Mouse (Mus musculus): ENCODE measurements around the gene Fgd6. TPM values are rescaled to one million over a fixed set of nuclear protein-coding genes. Genes with fewer than 3 reads are reported as not detected.

The Fgd6 gene
- polyA plus RNA-seq, 1 experiment, result 3.7 TPM

- 59% methylated on average over 4 of the region's 4 CpGs for WGBS
- Histone ChIP-seq H3K4me3 (ENCODE audit: low read depth, low read length) (no peak overlapping the region), H3K27ac (ENCODE audit: insufficient read depth, low read depth, low read length) (no peak overlapping the region), H3K27me3 (ENCODE audit: control insufficient read depth, insufficient read depth, low read length) (no peaks in the 10 kb centered on the region), H3K4me1 (ENCODE audit: control insufficient read depth, insufficient read depth, insufficient read length, low read length) (0 out of 2 replicates have a peak, but pooled peaks cover 2% of the 10 kb centered on the region), H3K36me3 (ENCODE audit: control insufficient read depth, insufficient read depth, low read length) (peaks cover 26% of the 10 kb centered on the region)
- no peak for TF ChIP-seq POLR2A (IDR thresholded peaks at IDR 0.05; ENCODE audit: low read depth, low read length)
- no peak for TF ChIP-seq CTCF (IDR thresholded peaks at IDR 0.05; ENCODE audit: extremely low read depth, insufficient read length, insufficient replicate concordance, low read depth, low read length)
Observed at GRCm38 (mm10) chr10:94183199-94183598, 147.4 kb downstream of the Fgd6 start.

Other genes with a start within 250 kb of the Fgd6 start
- gene Usp44, start 204.4 kb upstream of the Fgd6 start, polyA plus RNA-seq (2012; rRNA removed), result 0.16 TPM in 1 of 2 replicates, not detected in the other
- 4.9 and 9.5 TPM in 2 replicates for gene Metap2, start 138.9 kb upstream of the Fgd6 start, polyA plus RNA-seq (2012; rRNA removed)
- gene Vezt, start 184 bp upstream of the Fgd6 start, polyA plus RNA-seq (2012; rRNA removed), result 3.2 and 5.5 TPM in 2 replicates
- gene Nr2c1, start 112.0 kb downstream of the Fgd6 start, polyA plus RNA-seq (2012; rRNA removed), result 1.0 and 2.8 TPM in 2 replicates
- 36.6 and 40.8 TPM in 2 replicates for gene Ndufa12, start 162.7 kb downstream of the Fgd6 start, polyA plus RNA-seq (2012; rRNA removed)